Mouse (Mus musculus): ENCODE results near the gene Klhl4. TPM values are rescaled to one million over a fixed set of nuclear protein-coding genes. Genes with fewer than 3 reads are reported as not detected.

Klhl4 gene
- not detected for total RNA-seq (2023)

DNA sequence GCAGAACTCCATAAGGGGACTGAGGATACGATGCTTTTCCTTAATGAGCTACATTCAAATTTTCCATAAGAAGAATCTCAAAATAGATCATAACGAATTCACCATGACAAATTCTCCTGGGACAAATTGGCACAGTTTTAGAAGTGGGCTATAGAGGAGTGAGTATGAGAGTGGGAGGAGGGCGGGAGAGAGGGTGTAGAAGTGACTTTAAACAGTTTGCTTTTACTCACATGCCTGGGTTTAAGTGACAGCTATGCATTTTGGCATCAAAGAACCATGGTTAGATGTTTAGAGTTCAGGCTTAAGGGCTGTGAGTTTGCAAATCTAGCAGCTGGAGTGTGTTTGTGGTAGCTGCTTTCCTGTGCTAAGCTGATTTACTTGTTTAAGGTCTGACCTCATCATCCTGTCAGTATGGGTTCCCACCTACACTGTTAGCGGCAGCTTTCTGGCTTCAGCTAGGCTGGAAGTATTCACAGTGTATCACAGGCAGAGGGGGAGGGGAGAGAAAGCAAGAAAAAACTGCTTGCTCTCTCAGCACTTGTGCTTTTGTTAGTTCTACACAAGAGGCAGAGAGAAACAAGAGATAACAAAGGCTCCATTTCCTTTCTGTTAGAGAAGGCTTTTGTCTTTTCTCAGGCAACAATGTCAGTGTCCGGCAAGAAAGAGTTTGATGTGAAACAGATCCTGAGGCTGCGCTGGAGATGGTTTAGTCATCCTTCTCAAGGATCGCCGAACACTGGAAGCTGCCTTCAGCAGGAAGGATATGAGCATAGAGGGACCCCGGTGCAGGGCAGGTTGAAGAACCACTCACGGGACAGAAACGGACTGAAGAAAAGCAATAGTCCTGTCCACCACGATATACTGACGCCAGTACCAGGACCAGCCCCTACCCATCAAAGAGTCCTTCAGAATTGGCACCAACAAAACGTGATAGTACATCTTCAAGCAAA, at the start of gene Klhl4:
TSS of gene Klhl4 (plus strand) at position 552 of the 950 bp plus-strand sequence.

Data from CD8-positive naive resting alpha-beta T cell, adult 57 days (primary cell).